Mouse (Mus musculus) myocyte (in vitro differentiated cells): ENCODE measurements around the gene Vps13d.

Experiments used
- CEBPB ChIP-seq: IDR thresholded peaks from 2 replicates; pipeline ENCODE4 v1.6.1; 2011; ENCODE audit warnings: mild to moderate bottlenecking, moderate library complexity; ENCODE audit not compliant: poor library complexity, insufficient read depth, severe bottlenecking
- E2F4 ChIP-seq: IDR thresholded peaks from one replicate; pipeline ENCODE4 v1.6.1; 2011; ENCODE audit warnings: mild to moderate bottlenecking, control low read depth, moderate library complexity; ENCODE audit not compliant: insufficient read depth
- MAX ChIP-seq: IDR thresholded peaks from one replicate; pipeline ENCODE4 v1.6.1; 2011; ENCODE audit warnings: low read depth, mild to moderate bottlenecking, control low read depth
- MYOD1 ChIP-seq, 3 experiments: IDR thresholded peaks; one replicate each; pipeline ENCODE4 v1.6.1; 2011; ENCODE audit warnings: control low read depth in 2 of 3, low read depth in 2 of 3, mild to moderate bottlenecking in 2 of 3, moderate library complexity in 1 of 3; ENCODE audit not compliant: insufficient read length in 2 of 3, control insufficient read depth in 1 of 3
- MYOG ChIP-seq, 3 experiments: IDR thresholded peaks; one replicate each; pipeline ENCODE4 v1.6.1; 2011; ENCODE audit warnings: control low read depth in 2 of 3, low read depth in 2 of 3, mild to moderate bottlenecking in 2 of 3; ENCODE audit not compliant: insufficient read length in 2 of 3, control insufficient read depth in 1 of 3, insufficient read depth in 1 of 3
- POLR2A ChIP-seq: IDR thresholded peaks from one replicate; pipeline ENCODE4 v1.6.1; 2011; ENCODE audit warnings: low read depth, mild to moderate bottlenecking, control low read depth, moderate library complexity; ENCODE audit not compliant: insufficient read length
- REST ChIP-seq: IDR thresholded peaks from one replicate; pipeline ENCODE4 v1.6.1; 2011; ENCODE audit warnings: mild to moderate bottlenecking, control low read depth, moderate library complexity; ENCODE audit not compliant: insufficient read depth, insufficient read length
- SRF ChIP-seq: IDR thresholded peaks from one replicate; pipeline ENCODE4 v1.6.1; 2011; ENCODE audit warnings: low read depth; ENCODE audit not compliant: control insufficient read depth, insufficient read length
- TCF12 ChIP-seq: IDR thresholded peaks from one replicate; pipeline ENCODE4 v1.6.1; 2011; ENCODE audit warnings: mild to moderate bottlenecking, control low read depth; ENCODE audit not compliant: poor library complexity, insufficient read depth, severe bottlenecking
- USF1 ChIP-seq: IDR thresholded peaks from one replicate; pipeline ENCODE4 v1.6.1; 2011; ENCODE audit warnings: low read depth, mild to moderate bottlenecking, control low read depth, moderate library complexity

- no peak for TF ChIP-seq POLR2A
- TF ChIP-seq MAX = no peak
- TF ChIP-seq E2F4 = no peak
- TF ChIP-seq CEBPB = no peak
- no peak for TF ChIP-seq TCF12
- TF ChIP-seq SRF = no peak
- TF ChIP-seq REST = no peak
- TF ChIP-seq USF1 = no peak
- no peak for TF ChIP-seq MYOD1 (IDR thresholded peaks at IDR 0.05; ENCODE audit: control insufficient read depth in 1 of 3, insufficient read length in 2 of 3, low read depth in 2 of 3)
- TF ChIP-seq MYOG (IDR thresholded peaks at IDR 0.05; ENCODE audit: control insufficient read depth in 1 of 3, insufficient read depth in 1 of 3, insufficient read length in 2 of 3, low read depth in 2 of 3) = no peak
These were observed 142.1 kb downstream of the Vps13d start for GRCm38 (mm10) chr4:145052697-145053096.
